Mouse (Mus musculus): ENCODE measurements around the gene Nap1l1. TPM values are rescaled to one million over a fixed set of nuclear protein-coding genes. Genes with fewer than 3 reads are reported as not detected.

Gene Nap1l1
- polyA plus RNA-seq, 1 experiment = 20.0 TPM

- Histone ChIP-seq H3K27me3 (ENCODE audit: control insufficient read depth, insufficient read depth, low read length) (no peaks in the 10 kb centered on the region), H3K27ac (ENCODE audit: control insufficient read depth, insufficient read depth, low read length) (no peak overlapping the region), H3K36me3 (ENCODE audit: control insufficient read depth, insufficient read depth, low read length) (no peaks in the 10 kb centered on the region), H3K4me3 (ENCODE audit: control insufficient read depth, insufficient read depth, low read length) (no peak overlapping the region), H3K4me1 (replicated peaks; ENCODE audit: control insufficient read depth, insufficient read depth, low read length) (peaks cover 44% of the 10 kb centered on the region)
- DNase-seq = no peak
- WGBS = 92% methylated on average over 10 of the region's 10 CpGs
- TF ChIP-seq POLR2A (IDR thresholded peaks at IDR 0.05; ENCODE audit: control insufficient read depth, extremely low read depth, insufficient read depth, low read length, poor library complexity) (no peak), CTCF (IDR thresholded peaks at IDR 0.05; ENCODE audit: borderline replicate concordance, control insufficient read depth, extremely low read depth, insufficient read depth, low read length, poor library complexity) (no peak)
These were observed 39.1 kb downstream of the Nap1l1 start for GRCm38 (mm10) chr10:111512036-111512568.

DNA sequence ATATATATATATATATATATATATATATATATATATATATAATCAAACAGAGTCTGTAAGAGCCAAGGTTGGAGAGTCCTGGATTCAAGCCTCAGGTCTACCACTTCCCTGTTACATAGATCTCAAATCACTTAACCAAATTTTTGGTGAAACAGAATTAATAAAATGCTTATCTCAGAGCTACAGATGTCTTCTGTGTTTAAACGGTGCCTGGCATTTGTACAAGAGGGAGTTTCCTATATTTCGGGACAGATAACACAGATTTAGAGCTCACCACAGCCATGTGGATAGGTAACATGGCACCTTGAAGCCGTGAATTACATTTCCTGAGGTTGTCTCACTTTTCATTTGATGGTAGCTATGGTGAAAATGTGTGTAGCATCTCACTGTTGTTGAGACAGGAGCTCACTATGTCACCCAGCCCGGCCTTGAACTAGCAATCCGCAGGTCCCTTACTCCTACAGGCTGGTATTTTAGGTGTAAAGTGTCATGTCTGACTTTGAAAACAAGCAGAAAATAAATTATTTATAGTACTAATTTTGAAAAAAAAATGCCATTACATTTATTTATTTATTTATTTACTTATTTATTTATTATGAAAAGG, 41.4 kb downstream of the Nap1l1 start:
- no peak overlapping the region for H3K27ac ChIP-seq (ENCODE audit: control insufficient read depth, insufficient read depth, low read length)
- peaks cover 37% of the 10 kb centered on the region for H3K4me1 ChIP-seq (replicated peaks; ENCODE audit: control insufficient read depth, insufficient read depth, low read length)
- H3K4me3 ChIP-seq (ENCODE audit: control insufficient read depth, insufficient read depth, low read length) = no peak overlapping the region
- H3K27me3 ChIP-seq (ENCODE audit: control insufficient read depth, insufficient read depth, low read length) = no peaks in the 10 kb centered on the region
- H3K36me3 ChIP-seq (ENCODE audit: control insufficient read depth, insufficient read depth, low read length) = no peaks in the 10 kb centered on the region
- TF ChIP-seq CTCF (IDR thresholded peaks at IDR 0.05; ENCODE audit: borderline replicate concordance, control insufficient read depth, extremely low read depth, insufficient read depth, low read length, poor library complexity) (no peak), POLR2A (IDR thresholded peaks at IDR 0.05; ENCODE audit: control insufficient read depth, extremely low read depth, insufficient read depth, low read length, poor library complexity) (no peak)
- WGBS = 92% methylated on average over 5 of the region's 5 CpGs
- no peak for DNase-seq

GRCm38 (mm10) chr10:111515071-111516010, 42.3 kb downstream of the Nap1l1 start:
- H3K4me1 ChIP-seq (replicated peaks; ENCODE audit: control insufficient read depth, insufficient read depth, low read length) = peaks cover 33% of the 10 kb centered on the region
- WGBS = 91% methylated on average over 17 of the region's 17 CpGs
- TF ChIP-seq POLR2A (IDR thresholded peaks at IDR 0.05; ENCODE audit: control insufficient read depth, extremely low read depth, insufficient read depth, low read length, poor library complexity) (no peak), CTCF (IDR thresholded peaks at IDR 0.05; ENCODE audit: borderline replicate concordance, control insufficient read depth, extremely low read depth, insufficient read depth, low read length, poor library complexity) (no peak)
- no peaks in the 10 kb centered on the region for H3K36me3 ChIP-seq (ENCODE audit: control insufficient read depth, insufficient read depth, low read length)
- DNase-seq = no peak
- no peak overlapping the region for H3K4me3 ChIP-seq (ENCODE audit: control insufficient read depth, insufficient read depth, low read length)
- H3K27me3 ChIP-seq (ENCODE audit: control insufficient read depth, insufficient read depth, low read length) = no peaks in the 10 kb centered on the region
- H3K27ac ChIP-seq (ENCODE audit: control insufficient read depth, insufficient read depth, low read length) = peak overlapping the region; percentile 79; the same call in 1 of the 2 replicates

- TF ChIP-seq POLR2A (IDR thresholded peaks at IDR 0.05; ENCODE audit: control insufficient read depth, extremely low read depth, insufficient read depth, low read length, poor library complexity) (no peak), CTCF (IDR thresholded peaks at IDR 0.05; ENCODE audit: borderline replicate concordance, control insufficient read depth, extremely low read depth, insufficient read depth, low read length, poor library complexity) (no peak)
- Histone ChIP-seq H3K27ac (ENCODE audit: control insufficient read depth, insufficient read depth, low read length) (peak overlapping the region; percentile 79), H3K36me3 (ENCODE audit: control insufficient read depth, insufficient read depth, low read length) (no peaks in the 10 kb centered on the region), H3K27me3 (ENCODE audit: control insufficient read depth, insufficient read depth, low read length) (no peaks in the 10 kb centered on the region), H3K4me3 (ENCODE audit: control insufficient read depth, insufficient read depth, low read length) (peak overlapping the region; percentile 23), H3K4me1 (replicated peaks; ENCODE audit: control insufficient read depth, insufficient read depth, low read length) (peaks cover 29% of the 10 kb centered on the region)
- DNase-seq = peak; percentile 51
- WGBS = 10% methylated on average over 13 of the region's 13 CpGs
These were observed 43.2 kb downstream of the Nap1l1 start for GRCm38 (mm10) chr10:111516172-111516588.

DNA sequence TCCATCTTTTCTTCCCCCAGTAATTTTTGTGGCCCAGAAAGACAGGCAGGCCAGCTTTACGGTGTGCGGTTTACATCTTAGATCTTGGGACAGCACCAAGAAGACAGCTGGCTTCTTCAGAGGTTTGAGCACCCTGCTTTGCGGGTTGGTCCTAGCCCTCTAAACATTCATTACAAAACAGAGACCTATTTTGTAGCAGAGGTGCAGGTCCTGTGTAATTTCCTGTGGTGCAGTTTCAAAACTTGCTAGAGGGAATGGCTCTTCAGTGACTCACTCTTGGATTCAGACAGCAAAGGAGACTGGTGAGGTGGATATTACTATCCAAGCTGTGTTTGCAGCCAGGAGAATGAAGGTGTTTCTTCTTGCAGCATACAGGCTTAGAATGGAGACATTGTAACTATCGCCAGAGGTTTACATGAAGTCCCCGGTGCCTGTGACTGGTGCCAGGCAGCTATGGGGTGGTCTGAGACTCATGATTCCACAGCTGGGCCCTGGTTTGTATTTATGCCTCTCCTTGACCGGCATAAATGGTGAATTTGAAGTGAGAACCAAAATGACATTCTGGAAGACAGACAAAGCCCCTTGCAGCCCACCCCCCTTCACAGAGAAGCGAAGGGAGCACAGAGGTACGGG, 43.9 kb downstream of the Nap1l1 start:
- 66% methylated on average over 8 of the region's 8 CpGs for WGBS
- Histone ChIP-seq H3K27ac (ENCODE audit: control insufficient read depth, insufficient read depth, low read length) (peak overlapping the region; percentile 79), H3K4me3 (ENCODE audit: control insufficient read depth, insufficient read depth, low read length) (no peak overlapping the region), H3K4me1 (replicated peaks; ENCODE audit: control insufficient read depth, insufficient read depth, low read length) (peaks cover 24% of the 10 kb centered on the region), H3K27me3 (ENCODE audit: control insufficient read depth, insufficient read depth, low read length) (no peaks in the 10 kb centered on the region), H3K36me3 (ENCODE audit: control insufficient read depth, insufficient read depth, low read length) (no peaks in the 10 kb centered on the region)
- DNase-seq = no peak
- TF ChIP-seq CTCF (IDR thresholded peaks at IDR 0.05; ENCODE audit: borderline replicate concordance, control insufficient read depth, extremely low read depth, insufficient read depth, low read length, poor library complexity) = no peak
- no peak for TF ChIP-seq POLR2A (IDR thresholded peaks at IDR 0.05; ENCODE audit: control insufficient read depth, extremely low read depth, insufficient read depth, low read length, poor library complexity)

DNA sequence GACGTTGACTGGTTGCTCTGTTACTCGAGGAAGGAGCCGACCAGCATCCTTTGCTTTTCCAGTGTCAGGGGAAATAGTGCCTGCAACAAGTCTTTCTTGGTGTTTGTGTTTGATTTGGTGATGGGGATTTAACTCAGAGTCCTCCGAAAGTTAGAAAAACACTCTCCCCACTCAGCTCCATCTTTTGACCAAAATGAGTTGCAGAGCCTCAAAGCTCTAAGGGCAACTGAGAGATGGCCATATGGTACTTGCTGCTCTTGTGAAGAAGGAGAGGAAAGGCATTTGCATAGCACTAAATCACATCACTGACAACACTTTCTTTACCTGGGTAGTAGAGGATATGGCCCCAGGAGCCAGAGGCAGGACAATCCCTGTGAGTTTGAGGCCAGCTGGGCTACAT, 45.3 kb downstream of the Nap1l1 start:
- peaks cover 23% of the 10 kb centered on the region for H3K4me1 ChIP-seq (replicated peaks; ENCODE audit: control insufficient read depth, insufficient read depth, low read length)
- no peaks in the 10 kb centered on the region for H3K36me3 ChIP-seq (ENCODE audit: control insufficient read depth, insufficient read depth, low read length)
- no peak for DNase-seq
- H3K27me3 ChIP-seq (ENCODE audit: control insufficient read depth, insufficient read depth, low read length) = no peaks in the 10 kb centered on the region
- WGBS = 96% methylated on average over 4 of the region's 4 CpGs
- no peak for TF ChIP-seq CTCF (IDR thresholded peaks at IDR 0.05; ENCODE audit: borderline replicate concordance, control insufficient read depth, extremely low read depth, insufficient read depth, low read length, poor library complexity)
- H3K27ac ChIP-seq (ENCODE audit: control insufficient read depth, insufficient read depth, low read length) = no peak overlapping the region
- H3K4me3 ChIP-seq (ENCODE audit: control insufficient read depth, insufficient read depth, low read length) = no peak overlapping the region

Data from thymus, adult 2 months (tissue).